ENCODE assay signal across 11 mouse cellular contexts in the genomic region with DNA sequence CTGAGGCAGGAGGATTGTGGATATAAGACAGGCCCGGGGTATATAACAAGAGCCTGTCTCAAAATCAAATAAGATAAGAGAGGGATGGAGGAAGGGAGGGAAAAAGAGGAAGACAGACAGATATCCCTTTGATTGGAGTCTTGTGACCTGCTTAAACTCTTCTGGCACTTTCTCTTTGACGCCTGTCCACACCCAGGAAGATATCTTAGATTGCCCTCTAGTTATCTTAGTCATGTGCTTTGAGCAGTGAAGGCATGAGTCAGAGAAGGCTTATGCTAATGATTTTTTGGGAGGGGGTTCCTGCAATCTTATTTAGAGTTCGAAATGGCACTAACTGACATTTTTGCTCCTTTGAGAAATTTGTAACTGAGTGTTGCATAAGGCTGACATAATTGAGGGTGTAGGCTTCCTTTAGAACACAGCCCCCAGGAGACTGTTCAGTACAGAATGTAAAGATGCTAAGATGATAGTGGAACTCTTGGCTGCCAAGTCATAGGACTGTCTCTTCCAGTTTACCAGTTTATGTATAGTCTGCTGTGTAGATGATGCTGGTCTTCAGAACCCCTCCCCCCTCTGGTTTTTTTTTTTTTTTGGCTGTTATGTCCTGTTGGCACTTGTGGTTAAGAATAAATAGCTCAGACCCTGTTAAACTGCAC. TPM values are rescaled to one million over a fixed set of nuclear protein-coding genes. Genes with fewer than 3 reads are reported as not detected.
DNase-seq lines count a peak whose midpoint lies in the region; ATAC-seq and TF ChIP-seq lines count a peak whose summit lies in the region.
"Had no signal": no experiment of that assay in that cellular context is flagged by ENCODE, and none has a peak within 500 bp of the region (broad histone marks: within the 10 kb centered on the region; RNA-seq: fewer than 3 reads in every experiment).

No protein-coding gene starts in this region.

- no peak for TF ChIP-seq CTCF in midbrain, postnatal 0 days (IDR thresholded peaks at IDR 0.05)

- no peaks in the 10 kb centered on the region for H3K36me3 ChIP-seq in heart, embryonic 10.5 days
- H3K36me3 ChIP-seq in midbrain, embryonic 10.5 days, result no peaks in the 10 kb centered on the region
- no peaks in the 10 kb centered on the region for H3K36me3 ChIP-seq in midbrain, postnatal 0 days (ENCODE audit: insufficient read depth, low read length)
- H3K36me3 ChIP-seq: forebrain, embryonic 12.5 days had no signal

- no peaks in the 10 kb centered on the region for H3K9me3 ChIP-seq in heart, embryonic 10.5 days
- no peaks in the 10 kb centered on the region for H3K9me3 ChIP-seq in midbrain, embryonic 10.5 days (replicated peaks)
- no peaks in the 10 kb centered on the region for H3K9me3 ChIP-seq in midbrain, postnatal 0 days (ENCODE audit: low read length)
- H3K9me3 ChIP-seq: forebrain, embryonic 12.5 days had no signal

- H3K27me3 ChIP-seq in heart, embryonic 10.5 days (ENCODE audit: insufficient read depth, poor library complexity, severe bottlenecking), result peaks cover 11% of the 10 kb centered on the region; the same call in 1 of the 2 replicates
- 0 out of 2 replicates have a peak, but pooled peaks cover 6% of the 10 kb centered on the region for H3K27me3 ChIP-seq in midbrain, embryonic 10.5 days (ENCODE audit: low read depth, poor library complexity, severe bottlenecking)
- no peaks in the 10 kb centered on the region for H3K27me3 ChIP-seq in midbrain, postnatal 0 days (ENCODE audit: insufficient read depth, low read length)
- H3K27me3 ChIP-seq: forebrain, embryonic 12.5 days had no signal

- WGBS in heart, embryonic 10.5 days, result 21% methylated on average over 3 of the region's 3 CpGs
- 81% methylated on average over 3 of the region's 3 CpGs for WGBS in midbrain, embryonic 10.5 days
- 77% methylated on average over 3 of the region's 3 CpGs for whole genome bisulfite sequencing in midbrain, postnatal 0 days

- no peak for ATAC-seq in midbrain, postnatal 0 days (ENCODE audit: low FRiP score)
- ATAC-seq in granulocyte monocyte progenitor cell, adult 5-6 weeks (replicated peaks; ENCODE audit: poor library complexity, severe bottlenecking), result peak; percentile 60

- H3K4me3 ChIP-seq in heart, embryonic 10.5 days, result no peak overlapping the region
- H3K4me3 ChIP-seq in midbrain, embryonic 10.5 days, result no peak overlapping the region
- H3K4me3 ChIP-seq in midbrain, postnatal 0 days (ENCODE audit: low read depth, low read length), result no peak overlapping the region
- H3K4me3 ChIP-seq: forebrain, embryonic 12.5 days had no signal

- no peak for DNase-seq in heart, embryonic 10.5 days (ENCODE audit: low spot score)
- no peak for DNase-seq in heart, postnatal 14 days
- no peak for DNase-seq in midbrain, embryonic 10.5 days (ENCODE audit: low spot score)
- DNase-seq in midbrain, postnatal 0 days (ENCODE audit: low spot score), result no peak
- DNase-seq in telencephalon, adult 2 months (ENCODE audit: low read depth, low spot score), result peak; percentile 17
- no peak for DNase-seq in cerebellum, adult 8-10 months
- no peak for DNase-seq in left cerebral cortex, adult 18-20 months (ENCODE audit: low spot score in 2 of 2)
- DNase-seq: adrenal gland, adult 2 months; cerebellum, postnatal 10 days had no signal

- H3K4me2 ChIP-seq in midbrain, postnatal 0 days (ENCODE audit: low read depth, low read length, poor library complexity, severe bottlenecking), result no peak overlapping the region
- H3K4me2 ChIP-seq: forebrain, embryonic 12.5 days had no signal

- intact Hi-C loops in heart, postnatal 14 days (cut with DNase I), result loop anchor here (10.0 kb wide), 1 partner anchor 393 kb away; no protein-coding TSS in a partner anchor

- H3K4me1 ChIP-seq in heart, embryonic 10.5 days, result peaks cover 32% of the 10 kb centered on the region
- peaks cover 32% of the 10 kb centered on the region for H3K4me1 ChIP-seq in midbrain, embryonic 10.5 days
- 0 out of 2 replicates have a peak, but pooled peaks cover 3% of the 10 kb centered on the region for H3K4me1 ChIP-seq in midbrain, postnatal 0 days (ENCODE audit: insufficient read depth, low read length)

- no peak overlapping the region for H3K9ac ChIP-seq in midbrain, postnatal 0 days (replicated peaks; ENCODE audit: low read length, poor library complexity, severe bottlenecking)
- H3K9ac ChIP-seq: forebrain, embryonic 12.5 days had no signal

- H3K27ac ChIP-seq in heart, embryonic 10.5 days, result peak overlapping the region; percentile 73
- peak overlapping the region; percentile 52; the same call in 1 of the 2 replicates for H3K27ac ChIP-seq in midbrain, embryonic 10.5 days (replicated peaks)
- no peak overlapping the region for H3K27ac ChIP-seq in midbrain, postnatal 0 days (ENCODE audit: low read depth, low read length)

RNA-seq across cellular contexts. Expression of a gene that starts 55.1 kb away (rescaled TPM):
- 5.1 and 6.6 TPM in 2 replicates for polyA plus RNA-seq in heart, embryonic 10.5 days (2016; fragmentation: Nextera tagmentation; extraction: Ambion mirVana)
- total RNA-seq in heart, postnatal 14 days (2021), result under 1 TPM; 0.79 to 0.88 TPM
- polyA plus RNA-seq in midbrain, embryonic 10.5 days (2016; fragmentation: Nextera tagmentation; extraction: Ambion mirVana), result 7.8 and 8.5 TPM in 2 replicates
- total RNA-seq in midbrain, postnatal 0 days (2014; rRNA removed), result 0.09 and 0.22 TPM in 2 replicates
- 0.38 and 0.74 TPM in 2 replicates for polyA plus RNA-seq in midbrain, postnatal 0 days (2015; fragmentation: Nextera tagmentation; extraction: Ambion mirVana)
- total RNA-seq in granulocyte monocyte progenitor cell, adult 5-6 weeks (2014; fragmentation: Nextera tagmentation), result 10.8 and 21.0 TPM in 2 replicates
- total RNA-seq in granulocyte monocyte progenitor cell, adult 5-6 weeks (2017), result 19.0 and 24.4 TPM in 2 replicates
- under 1 TPM; 0.23 to 0.26 TPM for total RNA-seq in left cerebral cortex, adult 18-20 months (2021)

RNA-seq across cellular contexts. Expression of a gene that starts 56.1 kb away (rescaled TPM):
- polyA plus RNA-seq in heart, embryonic 10.5 days (2016; fragmentation: Nextera tagmentation; extraction: Ambion mirVana), result 12.4 and 12.5 TPM in 2 replicates
- total RNA-seq in heart, postnatal 14 days (2021), result 10 to 100 TPM; 16.2 to 18.1 TPM
- polyA plus RNA-seq in midbrain, embryonic 10.5 days (2016; fragmentation: Nextera tagmentation; extraction: Ambion mirVana), result 13.1 and 15.1 TPM in 2 replicates
- total RNA-seq in midbrain, postnatal 0 days (2014; rRNA removed), result 10.3 and 25.6 TPM in 2 replicates
- 4.3 and 6.2 TPM in 2 replicates for polyA plus RNA-seq in midbrain, postnatal 0 days (2015; fragmentation: Nextera tagmentation; extraction: Ambion mirVana)
- total RNA-seq in granulocyte monocyte progenitor cell, adult 5-6 weeks (2014; fragmentation: Nextera tagmentation), result 21.4 and 52.9 TPM in 2 replicates
- 12.2 and 15.8 TPM in 2 replicates for total RNA-seq in granulocyte monocyte progenitor cell, adult 5-6 weeks (2017)
- 10 to 100 TPM; 27.6 to 27.9 TPM for total RNA-seq in left cerebral cortex, adult 18-20 months (2021)
